Mouse (Mus musculus) lung, postnatal 0 days (tissue): ENCODE results near the gene Dnajc14.

Experiments
- CTCF ChIP-seq: IDR thresholded peaks from 2 replicates; pipeline ENCODE4 v1.5.1; 2016; ENCODE audit warnings: antibody characterized with exemption, mild to moderate bottlenecking
- EP300 ChIP-seq: IDR thresholded peaks from 2 replicates; pipeline ENCODE4 v1.6.1; 2016; ENCODE audit warnings: antibody characterized with exemption, mild to moderate bottlenecking, control low read depth

GRCm38 (mm10) chr10:128792041-128792440 is 11.8 kb upstream of the Dnajc14 start:
- TF ChIP-seq CTCF (peak; percentile 36), EP300 (no peak)
